Mouse (Mus musculus): ENCODE results near the gene Ppfia3. TPM values are rescaled to one million over a fixed set of nuclear protein-coding genes. Genes with fewer than 3 reads are reported as not detected.

Ppfia3 gene
- polyA plus RNA-seq, 1 experiment from 2014 or later, result not detected

- Histone ChIP-seq H3K79me2 (ENCODE audit: inconsistent target) (no peaks in the 10 kb centered on the region), H3K36me3 (ENCODE audit: inconsistent target) (no peaks in the 10 kb centered on the region), H3K27ac (no peak overlapping the region), H3K4me3 (ENCODE audit: inconsistent target) (no peak overlapping the region)
- 96% methylated on average over 5 of the region's 5 CpGs for WGBS (ENCODE audit: missing documents)
These were observed 43.8 kb downstream of the Ppfia3 start for GRCm38 (mm10) chr7:45323069-45323468.

GRCm38 (mm10) chr7:45322245-45322644 is 44.6 kb downstream of the Ppfia3 start:
- 86% methylated on average over 4 of the region's 4 CpGs for WGBS (ENCODE audit: missing documents)

GRCm38 (mm10) chr7:45316536-45316935 is 50.3 kb downstream of the Ppfia3 start:
- Histone ChIP-seq H3K79me2 (ENCODE audit: inconsistent target) (no peaks in the 10 kb centered on the region), H3K27ac (no peak overlapping the region), H3K36me3 (ENCODE audit: inconsistent target) (no peaks in the 10 kb centered on the region), H3K4me3 (ENCODE audit: inconsistent target) (no peak overlapping the region)
- 93% methylated on average over 14 of the region's 14 CpGs for WGBS (ENCODE audit: missing documents)

More at GRCm38 (mm10) chr7:45322245-45322644, 44.6 kb downstream of the Ppfia3 start:
- Histone ChIP-seq H3K79me2 (ENCODE audit: inconsistent target) (no peaks in the 10 kb centered on the region), H3K36me3 (ENCODE audit: inconsistent target) (no peaks in the 10 kb centered on the region), H3K4me3 (ENCODE audit: inconsistent target) (no peak overlapping the region), H3K27ac (no peak overlapping the region)

GRCm38 (mm10) chr7:45315182-45315701 is 51.6 kb downstream of the Ppfia3 start:
- Histone ChIP-seq H3K27ac (no peak overlapping the region), H3K36me3 (ENCODE audit: inconsistent target) (no peaks in the 10 kb centered on the region), H3K79me2 (ENCODE audit: inconsistent target) (no peaks in the 10 kb centered on the region), H3K4me3 (ENCODE audit: inconsistent target) (no peak overlapping the region)
- 91% methylated on average over 10 of the region's 10 CpGs for WGBS (ENCODE audit: missing documents)

- H3K79me2 ChIP-seq (ENCODE audit: inconsistent target), result no peaks in the 10 kb centered on the region
These were observed 53.3 kb downstream of the Ppfia3 start for GRCm38 (mm10) chr7:45313495-45313894.

GRCm38 (mm10) chr7:45312686-45313453 is 53.9 kb downstream of the Ppfia3 start:
- no peaks in the 10 kb centered on the region for H3K79me2 ChIP-seq (ENCODE audit: inconsistent target)
- 83% methylated on average over 9 of the region's 10 CpGs for WGBS (ENCODE audit: missing documents)
- H3K4me3 ChIP-seq (ENCODE audit: inconsistent target), result no peak overlapping the region
- no peak overlapping the region for H3K27ac ChIP-seq
- no peaks in the 10 kb centered on the region for H3K36me3 ChIP-seq (ENCODE audit: inconsistent target)

More at GRCm38 (mm10) chr7:45313495-45313894, 53.3 kb downstream of the Ppfia3 start:
- H3K4me3 ChIP-seq (ENCODE audit: inconsistent target), result no peak overlapping the region
- 77% methylated on average over 9 of the region's 9 CpGs for WGBS (ENCODE audit: missing documents)
- no peaks in the 10 kb centered on the region for H3K36me3 ChIP-seq (ENCODE audit: inconsistent target)
- no peak overlapping the region for H3K27ac ChIP-seq

- Histone ChIP-seq H3K4me3 (ENCODE audit: inconsistent target) (no peak overlapping the region), H3K79me2 (ENCODE audit: inconsistent target) (no peaks in the 10 kb centered on the region), H3K27ac (no peak overlapping the region), H3K36me3 (ENCODE audit: inconsistent target) (no peaks in the 10 kb centered on the region)
- WGBS (ENCODE audit: missing documents), result 89% methylated on average over 8 of the region's 8 CpGs
These were observed 54.8 kb downstream of the Ppfia3 start for GRCm38 (mm10) chr7:45312023-45312422.

GRCm38 (mm10) chr7:45309455-45309854 is 57.4 kb downstream of the Ppfia3 start:
- H3K27ac ChIP-seq, result no peak overlapping the region
- H3K36me3 ChIP-seq (ENCODE audit: inconsistent target), result no peaks in the 10 kb centered on the region
- 21% methylated on average over 9 of the region's 9 CpGs for WGBS (ENCODE audit: missing documents)
- no peak overlapping the region for H3K4me3 ChIP-seq (ENCODE audit: inconsistent target)
- no peaks in the 10 kb centered on the region for H3K79me2 ChIP-seq (ENCODE audit: inconsistent target)

GRCm38 (mm10) chr7:45308551-45309240 is 58.1 kb downstream of the Ppfia3 start:
- Histone ChIP-seq H3K79me2 (ENCODE audit: inconsistent target) (no peaks in the 10 kb centered on the region), H3K36me3 (ENCODE audit: inconsistent target) (no peaks in the 10 kb centered on the region), H3K4me3 (ENCODE audit: inconsistent target) (no peak overlapping the region), H3K27ac (no peak overlapping the region)
- WGBS (ENCODE audit: missing documents), result 38% methylated on average over 14 of the region's 15 CpGs

GRCm38 (mm10) chr7:45305275-45305674 is 61.5 kb downstream of the Ppfia3 start:
- Histone ChIP-seq H3K79me2 (ENCODE audit: inconsistent target) (no peaks in the 10 kb centered on the region), H3K27ac (no peak overlapping the region), H3K4me3 (ENCODE audit: inconsistent target) (no peak overlapping the region), H3K36me3 (ENCODE audit: inconsistent target) (no peaks in the 10 kb centered on the region)
- 29% methylated on average over 14 of the region's 17 CpGs for WGBS (ENCODE audit: missing documents)

- no peaks in the 10 kb centered on the region for H3K36me3 ChIP-seq (ENCODE audit: inconsistent target)
- H3K27ac ChIP-seq, result no peak overlapping the region
- no peaks in the 10 kb centered on the region for H3K79me2 ChIP-seq (ENCODE audit: inconsistent target)
- H3K4me3 ChIP-seq (ENCODE audit: inconsistent target), result no peak overlapping the region
- 60% methylated on average over 11 of the region's 13 CpGs for whole genome bisulfite sequencing (ENCODE audit: missing documents)
These were observed 62.0 kb downstream of the Ppfia3 start for GRCm38 (mm10) chr7:45304869-45305268.

- 91% methylated on average over 8 of the region's 8 CpGs for WGBS (ENCODE audit: missing documents)
- H3K27ac ChIP-seq, result no peak overlapping the region
- H3K4me3 ChIP-seq (ENCODE audit: inconsistent target), result no peak overlapping the region
- H3K36me3 ChIP-seq (ENCODE audit: inconsistent target), result no peaks in the 10 kb centered on the region
- no peaks in the 10 kb centered on the region for H3K79me2 ChIP-seq (ENCODE audit: inconsistent target)
These were observed 64.2 kb downstream of the Ppfia3 start for GRCm38 (mm10) chr7:45302626-45303025.

- Histone ChIP-seq H3K79me2 (ENCODE audit: inconsistent target) (no peaks in the 10 kb centered on the region), H3K4me3 (ENCODE audit: inconsistent target) (no peak overlapping the region), H3K36me3 (ENCODE audit: inconsistent target) (no peaks in the 10 kb centered on the region), H3K27ac (no peak overlapping the region)
- 25% methylated on average over 6 of the region's 6 CpGs for WGBS (ENCODE audit: missing documents)
These were observed 66.5 kb downstream of the Ppfia3 start for GRCm38 (mm10) chr7:45300270-45300669.

GRCm38 (mm10) chr7:45299752-45300151 is 67.1 kb downstream of the Ppfia3 start:
- Histone ChIP-seq H3K36me3 (ENCODE audit: inconsistent target) (no peaks in the 10 kb centered on the region), H3K79me2 (ENCODE audit: inconsistent target) (no peaks in the 10 kb centered on the region), H3K27ac (no peak overlapping the region), H3K4me3 (ENCODE audit: inconsistent target) (no peak overlapping the region)
- WGBS (ENCODE audit: missing documents), result 8% methylated on average over 5 of the region's 5 CpGs

GRCm38 (mm10) chr7:45297563-45297962 is 69.3 kb downstream of the Ppfia3 start:
- Histone ChIP-seq H3K36me3 (ENCODE audit: inconsistent target) (no peaks in the 10 kb centered on the region), H3K79me2 (ENCODE audit: inconsistent target) (no peaks in the 10 kb centered on the region), H3K4me3 (ENCODE audit: inconsistent target) (no peak overlapping the region), H3K27ac (no peak overlapping the region)
- 88% methylated on average over 3 of the region's 3 CpGs for WGBS (ENCODE audit: missing documents)
